Mouse (Mus musculus): ENCODE measurements around the gene Sdf2l1. TPM values are rescaled to one million over a fixed set of nuclear protein-coding genes. Genes with fewer than 3 reads are reported as not detected.
A peak's percentile ranks its signal among the peaks of the same experiment; 100 is the strongest.

The Sdf2l1 gene
- polyA plus RNA-seq, 1 experiment from 2014 or later, result 43.4 TPM

- H3K4me1 ChIP-seq, result peaks cover 15% of the 10 kb centered on the region
- WGBS, result under 1% methylated on average over 41 of the region's 41 CpGs
- peak overlapping the region; percentile 90 for H3K4me2 ChIP-seq (replicated peaks)
- H3K27ac ChIP-seq (replicated peaks), result no peak overlapping the region; the same call in 1 of the 2 replicates
- H3K9ac ChIP-seq (replicated peaks), result peak overlapping the region; percentile 47
- H3K27me3 ChIP-seq, result peaks cover 5% of the 10 kb centered on the region; the same call in 1 of the 2 replicates
- peak; percentile 28 for ATAC-seq (replicated peaks)
- peak overlapping the region; percentile 52 for H3K4me3 ChIP-seq
- H3K36me3 ChIP-seq, result no peaks in the 10 kb centered on the region
- H3K9me3 ChIP-seq, result no peaks in the 10 kb centered on the region
Measured at GRCm38 (mm10) chr16:17147391-17147929, 15.3 kb upstream of the Sdf2l1 start.

- Histone ChIP-seq H3K9ac (replicated peaks) (peak within 1 kb of the TSS; percentile 47), H3K4me3 (peak within 1 kb of the TSS; percentile 52), H3K9me3 (no peaks in the 10 kb centered on the region), H3K4me1 (peaks cover 15% of the 10 kb centered on the region), H3K27ac (replicated peaks) (no peak within 1 kb of the TSS; the same call in 1 of the 2 replicates), H3K4me2 (replicated peaks) (peak within 1 kb of the TSS; percentile 90), H3K36me3 (no peaks in the 10 kb centered on the region), H3K27me3 (peaks cover 5% of the 10 kb centered on the region; the same call in 1 of the 2 replicates)
- 0% methylated on average over 34 of the region's 34 CpGs for WGBS
- peak; percentile 90 for ATAC-seq (replicated peaks)
Measured at GRCm38 (mm10) chr16:17146772-17147235, 14.6 kb upstream of the Sdf2l1 start, which contains the start of gene Ccdc116. Gene Ccdc116, minus strand, starts transcription at chr16:17147229.

GRCm38 (mm10) chr16:17144339-17144738 is 12.2 kb upstream of the Sdf2l1 start, which contains the start of gene Ydjc:
Gene Ydjc, plus strand, starts transcription at chr16:17144621.
- Histone ChIP-seq H3K9ac (replicated peaks) (no peak within 1 kb of the TSS), H3K9me3 (no peaks in the 10 kb centered on the region), H3K4me1 (peaks cover 15% of the 10 kb centered on the region), H3K4me2 (replicated peaks) (no peak within 1 kb of the TSS), H3K4me3 (no peak within 1 kb of the TSS), H3K36me3 (no peaks in the 10 kb centered on the region), H3K27ac (replicated peaks) (no peak within 1 kb of the TSS), H3K27me3 (peaks cover 5% of the 10 kb centered on the region; the same call in 1 of the 2 replicates)
- WGBS, result 19% methylated on average over 7 of the region's 7 CpGs
- no peak for ATAC-seq (replicated peaks)

GRCm38 (mm10) chr16:17137355-17137754 is 5.2 kb upstream of the Sdf2l1 start:
- Histone ChIP-seq H3K4me3 (no peak overlapping the region), H3K9me3 (no peaks in the 10 kb centered on the region), H3K27ac (replicated peaks) (no peak overlapping the region), H3K4me1 (peaks cover 6% of the 10 kb centered on the region), H3K27me3 (no peaks in the 10 kb centered on the region), H3K9ac (replicated peaks) (no peak overlapping the region), H3K4me2 (replicated peaks) (no peak overlapping the region), H3K36me3 (no peaks in the 10 kb centered on the region)
- no peak for ATAC-seq (replicated peaks)
- 91% methylated on average over 15 of the region's 15 CpGs for WGBS

GRCm38 (mm10) chr16:17132906-17133200 is 670 bp upstream of the Sdf2l1 start:
- H3K4me2 ChIP-seq (replicated peaks), result peak overlapping the region; percentile 91
- H3K36me3 ChIP-seq, result no peaks in the 10 kb centered on the region
- WGBS, result 23% methylated on average over 7 of the region's 7 CpGs
- peak overlapping the region; percentile 44 for H3K27ac ChIP-seq (replicated peaks)
- peak overlapping the region; percentile 34 for H3K9ac ChIP-seq (replicated peaks)
- no peaks in the 10 kb centered on the region for H3K9me3 ChIP-seq
- H3K27me3 ChIP-seq, result no peaks in the 10 kb centered on the region
- peaks cover 16% of the 10 kb centered on the region for H3K4me1 ChIP-seq
- peak overlapping the region; percentile 59 for H3K4me3 ChIP-seq
- 0 out of 2 replicates have a peak, but pooled peaks have one; percentile 11 for ATAC-seq (replicated peaks)

GRCm38 (mm10) chr16:17131191-17132088 is 743 bp downstream of the Sdf2l1 start:
- Histone ChIP-seq H3K9me3 (no peaks in the 10 kb centered on the region), H3K4me2 (replicated peaks) (peak overlapping the region; percentile 91), H3K27ac (replicated peaks) (peak overlapping the region; percentile 72), H3K36me3 (no peaks in the 10 kb centered on the region), H3K4me3 (peak overlapping the region; percentile 59), H3K9ac (replicated peaks) (peak overlapping the region; percentile 53), H3K27me3 (no peaks in the 10 kb centered on the region), H3K4me1 (peaks cover 16% of the 10 kb centered on the region)
- WGBS, result 3% methylated on average over 43 of the region's 43 CpGs
- no peak for ATAC-seq (replicated peaks)

- Histone ChIP-seq H3K27ac (replicated peaks) (no peak overlapping the region), H3K9me3 (no peaks in the 10 kb centered on the region), H3K4me1 (peaks cover 37% of the 10 kb centered on the region), H3K4me2 (replicated peaks) (no peak overlapping the region), H3K36me3 (no peaks in the 10 kb centered on the region), H3K9ac (replicated peaks) (no peak overlapping the region), H3K4me3 (no peak overlapping the region), H3K27me3 (no peaks in the 10 kb centered on the region)
- WGBS, result 94% methylated on average over 1 of the region's 1 CpGs
- no peak for ATAC-seq (replicated peaks)
Measured at GRCm38 (mm10) chr16:17127292-17127691, 4.9 kb downstream of the Sdf2l1 start.

GRCm38 (mm10) chr16:17124871-17125520 is 7.2 kb downstream of the Sdf2l1 start, which contains the start of gene 2610318N02Rik:
Gene 2610318N02Rik, minus strand, starts transcription at chr16:17125167.
- H3K4me2 ChIP-seq (replicated peaks), result peak within 1 kb of the TSS; percentile 66
- H3K36me3 ChIP-seq, result no peaks in the 10 kb centered on the region
- no peaks in the 10 kb centered on the region for H3K27me3 ChIP-seq
- H3K27ac ChIP-seq (replicated peaks), result peak within 1 kb of the TSS; percentile 32
- H3K4me3 ChIP-seq, result peak within 1 kb of the TSS; percentile 46
- peak within 1 kb of the TSS; percentile 43 for H3K9ac ChIP-seq (replicated peaks)
- peak; percentile 90 for ATAC-seq (replicated peaks)
- H3K4me1 ChIP-seq, result peaks cover 44% of the 10 kb centered on the region
- WGBS, result under 1% methylated on average over 25 of the region's 25 CpGs
- H3K9me3 ChIP-seq, result no peaks in the 10 kb centered on the region

- Histone ChIP-seq H3K9me3 (no peaks in the 10 kb centered on the region), H3K4me2 (replicated peaks) (peak overlapping the region; percentile 66), H3K27ac (replicated peaks) (peak overlapping the region; percentile 32), H3K36me3 (no peaks in the 10 kb centered on the region), H3K27me3 (no peaks in the 10 kb centered on the region), H3K4me3 (peak overlapping the region; percentile 46), H3K4me1 (peaks cover 44% of the 10 kb centered on the region), H3K9ac (replicated peaks) (peak overlapping the region; percentile 43)
- WGBS, result 3% methylated on average over 22 of the region's 22 CpGs
- peak; percentile 5; the same call in 1 of the 2 replicates for ATAC-seq (replicated peaks)
Measured at GRCm38 (mm10) chr16:17124119-17124870, 7.9 kb downstream of the Sdf2l1 start.

- ATAC-seq (replicated peaks), result peak; percentile 63
- Histone ChIP-seq H3K36me3 (no peaks in the 10 kb centered on the region), H3K9me3 (no peaks in the 10 kb centered on the region), H3K4me2 (replicated peaks) (peak overlapping the region; percentile 40), H3K4me1 (peaks cover 44% of the 10 kb centered on the region), H3K27me3 (no peaks in the 10 kb centered on the region), H3K27ac (replicated peaks) (no peak overlapping the region; the same call in 1 of the 2 replicates), H3K4me3 (peak overlapping the region; percentile 35), H3K9ac (replicated peaks) (peak overlapping the region; percentile 34)
- 28% methylated on average over 14 of the region's 14 CpGs for WGBS
Measured at GRCm38 (mm10) chr16:17121569-17121968, 10.6 kb downstream of the Sdf2l1 start.

- Histone ChIP-seq H3K9ac (replicated peaks) (no peak overlapping the region), H3K4me2 (replicated peaks) (no peak overlapping the region), H3K4me1 (peaks cover 17% of the 10 kb centered on the region), H3K27ac (replicated peaks) (no peak overlapping the region), H3K9me3 (no peaks in the 10 kb centered on the region), H3K27me3 (no peaks in the 10 kb centered on the region), H3K36me3 (peaks cover 8% of the 10 kb centered on the region; the same call in 1 of the 2 replicates), H3K4me3 (no peak overlapping the region)
- no peak for ATAC-seq (replicated peaks)
- 87% methylated on average over 5 of the region's 5 CpGs for WGBS
Measured at GRCm38 (mm10) chr16:17117309-17117799, 14.8 kb downstream of the Sdf2l1 start.

All from forebrain, embryonic 15.5 days (tissue).